ENCODE assay signal across 30 mouse cellular contexts in the genomic region with DNA sequence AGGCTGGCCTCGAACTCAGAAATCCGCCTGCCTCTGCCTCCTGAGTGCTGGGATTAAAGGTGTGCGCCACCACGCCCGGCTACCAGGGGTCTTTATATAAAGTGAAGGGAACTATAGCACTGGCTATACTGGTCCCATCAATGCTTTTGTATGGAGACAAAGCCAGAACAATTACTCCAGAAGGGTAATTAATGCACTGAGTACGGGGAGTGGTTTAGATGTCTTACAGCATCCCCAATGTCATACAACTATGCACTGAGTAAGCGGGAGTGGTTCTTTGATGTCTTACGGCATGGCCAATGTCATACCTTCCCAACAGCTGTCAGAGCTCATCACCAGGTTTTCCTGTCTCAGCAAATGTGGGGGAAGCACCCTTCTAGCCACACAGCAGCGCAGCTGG.
"Had no signal": no experiment of that assay in that cellular context is flagged by ENCODE, and none has a peak within 500 bp of the region (broad histone marks: within the 10 kb centered on the region; RNA-seq: fewer than 3 reads in every experiment).

No protein-coding gene starts in this region.

- ATAC-seq: liver, embryonic 12.5 days; liver, postnatal 0 days; lung, postnatal 0 days; midbrain, embryonic 13.5 days; midbrain, embryonic 15.5 days; midbrain, embryonic 16.5 days had no signal

- H3K27ac ChIP-seq: limb, embryonic 10.5 days; limb, embryonic 12.5 days; limb, embryonic 13.5 days; limb, embryonic 15.5 days; liver, embryonic 12.5 days; liver, embryonic 13.5 days; liver, embryonic 14.5 days; liver, embryonic 15.5 days; lung, embryonic 15.5 days; macrophage; midbrain, embryonic 10.5 days; midbrain, embryonic 12.5 days; midbrain, embryonic 13.5 days; midbrain, embryonic 15.5 days; neural tube, embryonic 12.5 days had no signal

- H3K36me3 ChIP-seq: lung, embryonic 15.5 days; midbrain, embryonic 10.5 days; midbrain, embryonic 15.5 days had no signal

- H3K4me2 ChIP-seq: limb, embryonic 12.5 days; limb, embryonic 13.5 days; limb, embryonic 15.5 days; liver, embryonic 11.5 days; liver, embryonic 12.5 days; liver, embryonic 13.5 days; liver, embryonic 15.5 days; lung, embryonic 14.5 days; lung, embryonic 15.5 days; midbrain, embryonic 11.5 days; midbrain, embryonic 12.5 days; midbrain, embryonic 13.5 days; midbrain, embryonic 15.5 days; neural tube, embryonic 12.5 days had no signal

- H3K4me3 ChIP-seq: limb, embryonic 10.5 days; limb, embryonic 12.5 days; limb, embryonic 13.5 days; limb, embryonic 15.5 days; liver, embryonic 12.5 days; liver, embryonic 13.5 days; liver, embryonic 15.5 days; lung, embryonic 15.5 days; megakaryocyte, embryonic 14.5 days; midbrain, embryonic 10.5 days; midbrain, embryonic 12.5 days; midbrain, embryonic 13.5 days; midbrain, embryonic 15.5 days; neural tube, embryonic 12.5 days had no signal

- H3K9me3 ChIP-seq: limb, embryonic 10.5 days; limb, embryonic 12.5 days; limb, embryonic 13.5 days; limb, embryonic 15.5 days; liver, embryonic 12.5 days; liver, embryonic 13.5 days; liver, embryonic 15.5 days; lung, embryonic 15.5 days; megakaryocyte, embryonic 14.5 days; midbrain, embryonic 10.5 days; midbrain, embryonic 12.5 days; midbrain, embryonic 13.5 days; midbrain, embryonic 15.5 days; neural tube, embryonic 12.5 days had no signal

- H3K27me3 ChIP-seq: limb, embryonic 12.5 days; limb, embryonic 13.5 days; limb, embryonic 15.5 days; liver, embryonic 12.5 days; liver, embryonic 13.5 days; liver, embryonic 15.5 days; lung, embryonic 15.5 days; megakaryocyte, embryonic 14.5 days; midbrain, embryonic 12.5 days; midbrain, embryonic 13.5 days; midbrain, embryonic 15.5 days; neural tube, embryonic 12.5 days had no signal

- DNase-seq: left cerebral cortex, postnatal 4 days; liver; liver, embryonic 13.5 days; liver, postnatal 0 days; lung, adult 2 months; lung, embryonic 14.5 days; lung, postnatal 10 days; lung, postnatal 14 days; lung, postnatal 36 days; lung, postnatal 4 days; midbrain, embryonic 14.5 days had no signal

- H3K9ac ChIP-seq: limb, embryonic 12.5 days; limb, embryonic 13.5 days; limb, embryonic 15.5 days; liver, embryonic 12.5 days; liver, embryonic 13.5 days; liver, embryonic 14.5 days; liver, embryonic 15.5 days; liver, postnatal 0 days; lung, embryonic 14.5 days; lung, embryonic 15.5 days; midbrain, embryonic 12.5 days; midbrain, embryonic 13.5 days; midbrain, embryonic 15.5 days; neural tube, embryonic 12.5 days had no signal
